Comparison of ENCODE assay signal across 8 mouse cellular contexts in genomic region chr4:102760042-102760821, GRCm38 (mm10). TPM values are rescaled to one million over a fixed set of nuclear protein-coding genes. Genes with fewer than 3 reads are reported as not detected.
DNase-seq lines count a peak whose midpoint lies in the region; ATAC-seq lines count a peak whose summit lies in the region.

No protein-coding gene starts in this region.

- no peaks in the 10 kb centered on the region for H3K4me1 ChIP-seq in hindbrain, embryonic 11.5 days (replicated peaks; ENCODE audit: control insufficient read depth, insufficient read depth, low read length)
- H3K4me1 ChIP-seq in lung, embryonic 15.5 days = peaks cover 19% of the 10 kb centered on the region

- WGBS in hindbrain, embryonic 11.5 days = 3% methylated on average over 25 of the region's 25 CpGs
- WGBS in lung, embryonic 15.5 days = 3% methylated on average over 25 of the region's 25 CpGs

- peak; percentile 97 for ATAC-seq in hindbrain, embryonic 11.5 days (ENCODE audit: low FRiP score)
- peak; percentile 91 for ATAC-seq in lung, embryonic 15.5 days (ENCODE audit: borderline replicate concordance, extremely low read depth, low FRiP score, low TSS enrichment)
- no peak for ATAC-seq in erythroid progenitor cell, adult 5-6 weeks (replicated peaks; ENCODE audit: low FRiP score, poor library complexity, severe bottlenecking)

- H3K27me3 ChIP-seq in hindbrain, embryonic 11.5 days (ENCODE audit: control insufficient read depth, insufficient read depth, low read length) = no peaks in the 10 kb centered on the region
- no peaks in the 10 kb centered on the region for H3K27me3 ChIP-seq in lung, embryonic 15.5 days

- H3K4me2 ChIP-seq in hindbrain, embryonic 11.5 days (replicated peaks; ENCODE audit: low read depth, low read length) = peak overlapping the region; percentile 93
- H3K4me2 ChIP-seq in lung, embryonic 15.5 days = peak overlapping the region; percentile 98

- no peaks in the 10 kb centered on the region for H3K9me3 ChIP-seq in hindbrain, embryonic 11.5 days (ENCODE audit: control insufficient read depth, low read length)
- H3K9me3 ChIP-seq in lung, embryonic 15.5 days = no peaks in the 10 kb centered on the region

- peak overlapping the region; percentile 56 for H3K4me3 ChIP-seq in hindbrain, embryonic 11.5 days (ENCODE audit: low read depth, low read length)
- H3K4me3 ChIP-seq in lung, embryonic 15.5 days = peak overlapping the region; percentile 57

- DNase-seq in R1 (ENCODE audit: low read depth, low spot score) = peak; percentile 48
- peak; percentile 94 for DNase-seq in cerebellum, adult 9-11 months
- DNase-seq in frontal cortex, postnatal 10 days (ENCODE audit: low spot score in 2 of 2) = peak; percentile 91 to 95
- peak; percentile 83 for DNase-seq in hindbrain, embryonic 11.5 days (ENCODE audit: low spot score)
- DNase-seq in layer of hippocampus, postnatal 10 days (ENCODE audit: low spot score in 2 of 2) = peak; percentile 85 to 90
- DNase-seq in retina, adult 2 months (ENCODE audit: low read depth, low spot score) = peak; percentile 62

- peak overlapping the region; percentile 93 for H3K27ac ChIP-seq in hindbrain, embryonic 11.5 days (ENCODE audit: low read depth, low read length)
- 0 out of 2 replicates have a peak overlapping the region, but pooled peaks have one; percentile 27 for H3K27ac ChIP-seq in lung, embryonic 15.5 days

- peak overlapping the region; percentile 72 for H3K9ac ChIP-seq in hindbrain, embryonic 11.5 days (ENCODE audit: low read depth, low read length)
- H3K9ac ChIP-seq in lung, embryonic 15.5 days = peak overlapping the region; percentile 64; the same call in 1 of the 2 replicates

- no peaks in the 10 kb centered on the region for H3K36me3 ChIP-seq in hindbrain, embryonic 11.5 days (ENCODE audit: control insufficient read depth, insufficient read depth, low read length)
- no peaks in the 10 kb centered on the region for H3K36me3 ChIP-seq in lung, embryonic 15.5 days

RNA-seq across cellular contexts. Expression of gene Sgip1, which starts 19.1 kb away (rescaled TPM):
- 20.3 and 22.9 TPM in 2 replicates for polyA plus RNA-seq in hindbrain, embryonic 11.5 days (2014; fragmentation: Nextera tagmentation; extraction: Ambion mirVana)
- 100 to 1,000 TPM; 235 to 256 TPM for total RNA-seq in layer of hippocampus, postnatal 10 days (2021)
- polyA plus RNA-seq in lung, embryonic 15.5 days (2015; fragmentation: Nextera tagmentation; extraction: Ambion mirVana) = 6.1 and 7.8 TPM in 2 replicates
- 8.4 TPM in 1 of 2 replicates, not detected in the other for total RNA-seq in erythroid progenitor cell, adult 5-6 weeks (2015; ENCODE audit: low replicate concordance)
- total RNA-seq in erythroid progenitor cell, adult 5-6 weeks (2017; ENCODE audit: low replicate concordance) = 0.45 TPM in 1 of 2 replicates, not detected in the other

Comparison
In these comparisons a context has a peak if more than half of its experiments do, and no peak if none do; other contexts are left out.
1. RNA of gene Sgip1, which starts 19.1 kb away (total RNA-seq): 235 to 256 TPM in layer of hippocampus, postnatal 10 days; 0.45 to 8.4 TPM in erythroid progenitor cell, adult 5-6 weeks; every median in the first group is over 10 times any median in the second.
2. Peak in every context shown above with its lines, with median percentiles within 50 percentile points of each other: DNase-seq.